Mouse (Mus musculus) hindbrain, embryonic 12.5 days (tissue): ENCODE measurements around the gene Drap1. TPM values are rescaled to one million over a fixed set of nuclear protein-coding genes. Genes with fewer than 3 reads are reported as not detected.

Experiments used
- ATAC-seq: fragments of 200-750 bp; cut with Nextera tagmentation; 2 replicates; pipeline ENCODE4 v1.8.0; 2017; ENCODE audit warnings: moderate TSS enrichment; ENCODE audit not compliant: low FRiP score
- H3K27ac ChIP-seq: fragments of 300-500 bp; sonication (generic); 2 replicates; pipeline ENCODE4 v1.5.1; 2016; ENCODE audit warnings: mild to moderate bottlenecking
- H3K27me3 ChIP-seq: fragments of 300-500 bp; sonication (generic); 2 replicates; pipeline ENCODE4 v1.6.1; 2016; ENCODE audit warnings: mild to moderate bottlenecking
- H3K36me3 ChIP-seq: fragments of 300-500 bp; sonication (generic); 2 replicates; pipeline ENCODE4 v1.6.1; 2016; ENCODE audit warnings: mild to moderate bottlenecking
- H3K4me1 ChIP-seq: fragments of 300-500 bp; sonication (generic); 2 replicates; pipeline ENCODE4 v1.6.1; 2016
- H3K4me2 ChIP-seq: fragments of 300-500 bp; sonication (generic); replicated peaks from 2 replicates; pipeline ENCODE4 v1.6.1; 2016; ENCODE audit warnings: mild to moderate bottlenecking
- H3K4me3 ChIP-seq: fragments of 300-500 bp; sonication (generic); 2 replicates; pipeline ENCODE4 v1.5.1; 2016; ENCODE audit warnings: mild to moderate bottlenecking
- H3K9ac ChIP-seq: fragments of 300-500 bp; sonication (generic); 2 replicates; pipeline ENCODE4 v1.6.1; 2016; ENCODE audit warnings: mild to moderate bottlenecking, moderate library complexity
- H3K9me3 ChIP-seq: fragments of 300-500 bp; sonication (generic); replicated peaks from 2 replicates; pipeline ENCODE4 v1.6.1; 2016; ENCODE audit warnings: mild to moderate bottlenecking
- WGBS: fragments of 180-500 bp; shearing (Covaris S2); methylation state at CpG from one replicate; pipeline ENCODE4 v1.1.7; 2016; 5-methylcytosine and 5-hydroxymethylcytosine counted together
- polyA plus RNA-seq: library from polyadenylated mRNA; unstranded; fragments of >200 nt; fragmentation: Nextera tagmentation; extraction: Ambion mirVana; gene quantifications from 2 replicates; pipeline ENCODE4 v1.2.1, GENCODE M21; 2016

The Drap1 gene
- polyA plus RNA-seq, 1 experiment from 2014 or later: 276 TPM

DNA sequence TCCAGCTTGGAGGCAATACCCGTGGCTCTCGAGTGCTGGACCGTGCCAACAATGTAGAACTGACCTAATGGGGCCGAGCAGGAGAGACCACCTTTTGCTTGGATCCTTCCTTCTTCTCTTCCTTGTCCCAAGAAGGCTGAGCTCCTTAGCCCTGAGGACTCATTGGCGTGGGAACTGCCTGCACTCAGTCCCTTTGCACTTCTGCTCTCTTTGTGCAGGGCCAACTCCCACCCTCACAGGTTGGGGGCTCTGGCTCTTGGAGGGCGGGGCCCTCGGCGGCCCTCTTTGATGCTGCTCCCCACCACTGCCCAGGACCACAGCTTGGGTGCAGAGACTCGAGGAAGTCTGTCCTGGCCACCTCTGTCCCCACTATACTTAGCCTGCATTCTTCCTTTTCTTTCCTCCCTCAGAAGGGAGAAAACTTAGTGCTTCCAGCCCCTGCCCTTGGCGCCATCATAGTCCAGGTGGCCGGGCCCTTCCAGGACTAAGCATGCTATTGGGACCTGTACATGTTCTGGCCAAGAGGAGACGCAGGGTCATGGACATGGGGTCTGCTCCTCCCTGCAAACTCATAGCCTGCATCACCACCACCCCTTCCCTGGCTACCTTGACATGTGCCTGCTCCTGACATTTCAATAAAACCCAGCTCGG, 2.0 kb upstream of the Drap1 start:
- Histone ChIP-seq H3K36me3 (peaks cover 30% of the 10 kb centered on the region), H3K4me1 (peaks cover 36% of the 10 kb centered on the region), H3K4me3 (0 out of 2 replicates have a peak overlapping the region, but pooled peaks have one; percentile 77), H3K27ac (no peak overlapping the region), H3K27me3 (no peaks in the 10 kb centered on the region), H3K4me2 (peak overlapping the region; percentile 81), H3K9ac (peak overlapping the region; percentile 90), H3K9me3 (no peaks in the 10 kb centered on the region)
- no peak for ATAC-seq
- 92% methylated on average over 13 of the region's 13 CpGs for WGBS

DNA sequence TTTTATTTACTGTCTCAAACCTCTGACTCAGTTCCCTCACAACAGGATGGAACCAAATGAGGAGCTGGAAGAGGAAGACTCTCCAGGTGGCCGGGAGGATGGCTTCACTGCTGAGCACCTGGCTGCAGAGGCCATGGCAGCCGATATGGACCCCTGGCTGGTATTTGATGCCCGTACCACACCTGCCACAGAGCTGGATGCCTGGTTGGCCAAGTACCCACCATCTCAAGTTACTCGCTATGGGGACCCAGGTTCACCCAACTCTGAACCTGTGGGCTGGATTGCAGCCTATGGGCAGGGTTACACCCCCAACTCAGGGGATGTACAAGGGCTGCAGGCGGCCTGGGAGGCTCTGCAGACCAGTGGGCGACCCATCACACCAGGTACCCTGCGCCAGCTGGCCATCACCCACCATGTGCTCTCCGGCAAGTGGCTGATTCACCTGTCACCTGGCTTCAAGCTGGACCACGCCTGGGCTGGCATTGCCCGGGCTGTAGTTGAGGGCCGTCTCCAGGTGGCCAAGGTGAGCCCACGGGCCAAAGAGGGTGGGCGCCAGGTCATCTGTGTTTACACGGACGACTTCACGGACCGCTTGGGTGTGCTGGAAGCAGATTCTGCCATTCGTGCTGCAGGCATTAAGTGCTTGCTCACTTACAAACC, 1.3 kb upstream of the Drap1 start:
- Histone ChIP-seq H3K4me1 (peaks cover 36% of the 10 kb centered on the region), H3K36me3 (peaks cover 37% of the 10 kb centered on the region), H3K4me3 (peak overlapping the region; percentile 77), H3K4me2 (peak overlapping the region; percentile 81), H3K9ac (peak overlapping the region; percentile 90), H3K27ac (peak overlapping the region; percentile 94), H3K27me3 (no peaks in the 10 kb centered on the region), H3K9me3 (no peaks in the 10 kb centered on the region)
- no peak for ATAC-seq
- WGBS: 89% methylated on average over 18 of the region's 18 CpGs

DNA sequence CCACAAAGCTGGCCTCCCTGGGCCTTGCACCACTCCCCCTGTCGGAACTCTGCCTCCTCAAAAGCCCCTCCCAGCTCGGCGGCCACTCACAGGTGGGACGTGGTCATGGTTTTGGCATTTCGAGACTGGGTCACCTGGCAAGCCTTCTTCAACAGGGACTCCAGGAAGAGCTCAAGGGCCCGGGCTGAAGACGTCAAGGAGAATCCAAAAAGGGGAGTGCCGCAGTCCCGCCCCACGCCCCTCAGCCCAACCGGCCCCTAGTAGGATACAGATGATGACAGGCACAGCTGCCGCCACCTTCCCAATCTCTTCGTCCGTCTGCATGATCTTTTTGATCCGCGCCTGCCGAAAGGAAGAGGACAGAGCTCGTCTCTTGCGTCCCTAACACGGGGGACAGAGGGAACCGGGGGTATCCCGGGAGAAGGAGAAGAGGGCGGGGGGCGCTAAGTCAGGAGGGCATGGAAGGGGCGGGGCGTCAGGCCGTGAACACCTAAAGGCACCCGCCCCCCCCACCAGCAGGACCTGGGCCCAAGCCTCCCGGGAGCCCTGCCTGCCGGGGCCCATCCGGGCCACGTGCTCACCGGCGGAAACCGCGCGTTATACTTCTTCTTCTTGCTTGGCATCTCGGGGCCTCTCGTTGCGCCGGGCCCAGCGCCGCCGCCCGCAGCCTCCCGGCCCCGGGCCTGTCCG, 542 bp downstream of the Drap1 start:
- H3K4me3 ChIP-seq: peak overlapping the region; percentile 77
- H3K27ac ChIP-seq: peak overlapping the region; percentile 94
- 1% methylated on average over 34 of the region's 48 CpGs for WGBS
- H3K9ac ChIP-seq: peak overlapping the region; percentile 86
- H3K4me2 ChIP-seq: peak overlapping the region; percentile 88
- H3K36me3 ChIP-seq: peaks cover 46% of the 10 kb centered on the region
- peak; percentile 62 for ATAC-seq
- H3K9me3 ChIP-seq: no peaks in the 10 kb centered on the region
- H3K4me1 ChIP-seq: peaks cover 36% of the 10 kb centered on the region
- no peaks in the 10 kb centered on the region for H3K27me3 ChIP-seq

DNA sequence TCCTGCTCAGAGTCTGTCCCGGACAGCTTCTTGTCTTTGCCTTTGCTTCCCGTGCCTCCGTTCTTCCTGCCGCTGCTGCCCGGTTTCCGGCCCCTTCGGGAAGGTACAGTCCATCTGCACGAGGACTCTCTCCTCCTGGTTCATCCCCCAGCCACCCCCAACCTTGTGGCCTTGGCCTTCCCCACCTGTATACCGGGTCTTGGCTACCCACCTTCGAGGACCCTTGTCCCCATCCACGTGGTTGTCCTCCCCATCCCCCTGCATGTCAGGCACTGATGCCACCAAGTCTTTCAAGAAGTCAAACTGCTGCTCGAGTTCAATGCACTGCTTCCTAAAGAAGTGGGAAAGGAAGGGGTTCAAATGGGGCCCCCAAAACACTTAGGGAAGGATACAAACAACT, 1.2 kb downstream of the Drap1 start:
- Histone ChIP-seq H3K36me3 (peaks cover 45% of the 10 kb centered on the region), H3K4me1 (peaks cover 36% of the 10 kb centered on the region), H3K27me3 (no peaks in the 10 kb centered on the region), H3K4me2 (peak overlapping the region; percentile 88), H3K9ac (peak overlapping the region; percentile 86), H3K9me3 (no peaks in the 10 kb centered on the region), H3K27ac (peak overlapping the region; percentile 94; the same call in 1 of the 2 replicates), H3K4me3 (peak overlapping the region; percentile 77)
- ATAC-seq: no peak
- WGBS: 67% methylated on average over 12 of the region's 12 CpGs

DNA sequence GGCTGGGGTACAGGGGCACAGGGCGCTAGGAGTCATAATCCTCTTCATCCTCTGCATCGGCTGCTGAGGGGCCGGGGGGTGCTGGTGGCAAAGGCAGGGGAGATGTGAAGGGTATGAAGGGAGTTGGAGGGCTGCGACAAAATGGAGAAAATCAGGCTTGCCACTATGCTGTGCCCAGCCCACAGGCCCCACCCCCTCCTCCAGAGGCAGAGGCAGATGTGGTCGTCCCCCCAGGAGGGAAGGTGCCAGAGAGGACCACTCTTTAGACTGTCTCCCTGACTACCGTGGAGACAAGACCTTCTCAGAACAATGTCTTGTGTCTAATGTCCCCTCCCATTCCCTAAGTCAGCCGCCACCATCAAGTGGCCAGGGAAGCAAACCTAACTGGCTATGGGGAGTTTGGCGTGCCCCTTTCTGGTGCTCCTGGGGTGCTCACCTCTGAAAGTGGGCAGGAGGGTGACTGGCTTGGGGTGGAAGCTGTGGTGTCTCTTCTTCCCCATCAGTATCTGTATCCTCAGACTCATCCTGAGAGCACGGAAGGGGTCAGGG, 1.8 kb downstream of the Drap1 start:
- Histone ChIP-seq H3K4me1 (peaks cover 36% of the 10 kb centered on the region), H3K27me3 (no peaks in the 10 kb centered on the region), H3K27ac (no peak overlapping the region), H3K9me3 (no peaks in the 10 kb centered on the region), H3K36me3 (peaks cover 48% of the 10 kb centered on the region), H3K4me2 (peak overlapping the region; percentile 88), H3K4me3 (peak overlapping the region; percentile 77), H3K9ac (peak overlapping the region; percentile 86)
- 69% methylated on average over 9 of the region's 9 CpGs for WGBS
- no peak for ATAC-seq

DNA sequence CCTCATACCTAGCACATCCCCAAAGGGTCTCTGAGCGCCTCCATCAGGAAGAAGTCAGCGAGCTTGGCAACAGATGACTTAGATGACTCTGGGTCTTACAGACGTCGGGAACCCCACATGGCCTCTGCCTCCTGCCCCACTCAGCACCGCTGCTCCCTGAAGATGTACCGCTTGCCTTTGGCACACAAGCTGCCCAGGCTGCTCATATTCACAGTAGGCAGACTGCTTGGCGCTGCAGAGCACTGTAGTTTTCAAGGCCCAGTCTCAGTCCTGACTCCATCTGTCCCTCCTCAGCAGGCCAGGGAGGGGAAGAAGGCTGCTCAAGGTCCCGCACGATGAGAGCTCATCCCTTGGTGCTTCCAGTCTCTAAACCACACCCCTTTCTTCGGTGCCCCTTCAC, 2.5 kb downstream of the Drap1 start:
- no peak for ATAC-seq
- no peaks in the 10 kb centered on the region for H3K27me3 ChIP-seq
- peak overlapping the region; percentile 86; the same call in 1 of the 2 replicates for H3K9ac ChIP-seq
- no peaks in the 10 kb centered on the region for H3K9me3 ChIP-seq
- H3K4me3 ChIP-seq: no peak overlapping the region
- no peak overlapping the region for H3K27ac ChIP-seq
- H3K36me3 ChIP-seq: peaks cover 47% of the 10 kb centered on the region
- WGBS: 85% methylated on average over 10 of the region's 10 CpGs
- H3K4me1 ChIP-seq: peaks cover 36% of the 10 kb centered on the region
- H3K4me2 ChIP-seq: no peak overlapping the region

DNA sequence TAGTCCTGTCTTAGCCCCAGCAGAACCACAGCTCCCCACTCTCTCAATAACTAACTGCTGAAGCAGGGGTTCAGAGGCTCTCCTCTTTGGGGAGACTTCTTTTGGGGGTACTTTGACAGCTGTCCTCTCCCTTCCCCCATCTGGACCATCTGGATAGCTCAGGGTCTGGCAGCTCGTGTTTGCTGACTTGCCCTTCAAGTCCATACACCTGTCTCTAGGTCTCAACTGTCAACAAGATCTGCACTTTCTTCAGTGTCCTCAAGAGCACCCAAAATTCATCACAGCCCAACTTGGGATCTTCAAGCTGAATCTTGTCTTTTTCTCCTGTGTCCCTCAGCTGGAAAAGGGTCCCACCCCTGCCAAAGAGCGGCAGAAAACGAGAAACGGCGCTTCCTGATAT, 3.0 kb downstream of the Drap1 start:
- peak overlapping the region; percentile 86; the same call in 1 of the 2 replicates for H3K9ac ChIP-seq
- H3K4me2 ChIP-seq: no peak overlapping the region
- 91% methylated on average over 5 of the region's 5 CpGs for WGBS
- no peaks in the 10 kb centered on the region for H3K9me3 ChIP-seq
- no peak overlapping the region for H3K27ac ChIP-seq
- no peaks in the 10 kb centered on the region for H3K27me3 ChIP-seq
- H3K4me1 ChIP-seq: peaks cover 31% of the 10 kb centered on the region
- peaks cover 42% of the 10 kb centered on the region for H3K36me3 ChIP-seq
- no peak for ATAC-seq
- no peak overlapping the region for H3K4me3 ChIP-seq

DNA sequence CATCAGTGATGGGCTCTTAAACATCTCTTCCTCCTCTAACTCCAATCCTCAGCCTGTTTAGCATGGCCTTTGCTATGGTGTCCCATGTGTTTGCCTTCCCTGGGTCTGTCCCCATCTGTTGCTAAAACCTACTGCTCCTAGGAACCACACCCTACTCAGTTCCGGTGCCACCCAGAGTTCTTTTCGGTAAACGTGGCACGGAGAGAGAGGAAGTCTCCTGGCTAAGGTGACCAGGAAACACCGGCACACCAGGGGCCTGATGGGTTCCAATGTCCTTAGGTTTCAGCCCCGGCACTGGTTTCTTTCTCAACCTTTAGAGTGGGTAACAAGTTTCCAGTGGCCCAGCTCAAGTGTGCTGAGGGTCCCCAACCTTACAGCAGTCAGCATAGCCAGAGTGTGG, 4.2 kb downstream of the Drap1 start:
- no peak overlapping the region for H3K4me3 ChIP-seq
- 94% methylated on average over 6 of the region's 6 CpGs for WGBS
- ATAC-seq: no peak

DNA sequence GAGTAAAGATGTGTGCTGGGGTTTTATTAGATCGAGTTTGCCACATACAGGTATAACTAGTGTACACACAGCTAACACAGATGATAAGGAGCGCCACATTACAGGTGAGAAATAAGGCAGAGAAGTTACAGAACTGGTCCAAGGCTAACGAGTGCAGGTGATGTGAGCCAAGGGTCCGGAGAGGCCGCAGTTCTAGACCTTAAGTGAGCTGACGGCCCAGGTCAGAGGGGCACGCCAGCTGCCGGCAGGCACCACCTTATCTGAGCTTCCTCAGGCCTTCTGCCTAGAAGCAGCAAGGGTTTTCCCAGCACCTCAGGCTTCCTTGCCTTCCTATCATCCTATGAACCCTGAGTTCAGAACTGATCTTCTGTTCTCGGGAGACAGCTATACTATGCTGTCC, 5.1 kb downstream of the Drap1 start:
- Histone ChIP-seq H3K27me3 (no peaks in the 10 kb centered on the region), H3K27ac (no peak overlapping the region), H3K4me2 (no peak overlapping the region), H3K9ac (no peak overlapping the region), H3K9me3 (no peaks in the 10 kb centered on the region), H3K36me3 (peaks cover 33% of the 10 kb centered on the region), H3K4me3 (no peak overlapping the region), H3K4me1 (peaks cover 19% of the 10 kb centered on the region)
- 91% methylated on average over 9 of the region's 9 CpGs for WGBS
- no peak for ATAC-seq

More for the DNA sequence above, 4.2 kb downstream of the Drap1 start:
- Histone ChIP-seq H3K36me3 (peaks cover 33% of the 10 kb centered on the region), H3K9ac (no peak overlapping the region), H3K27ac (no peak overlapping the region), H3K4me2 (no peak overlapping the region), H3K27me3 (no peaks in the 10 kb centered on the region), H3K4me1 (peaks cover 19% of the 10 kb centered on the region), H3K9me3 (no peaks in the 10 kb centered on the region)

DNA sequence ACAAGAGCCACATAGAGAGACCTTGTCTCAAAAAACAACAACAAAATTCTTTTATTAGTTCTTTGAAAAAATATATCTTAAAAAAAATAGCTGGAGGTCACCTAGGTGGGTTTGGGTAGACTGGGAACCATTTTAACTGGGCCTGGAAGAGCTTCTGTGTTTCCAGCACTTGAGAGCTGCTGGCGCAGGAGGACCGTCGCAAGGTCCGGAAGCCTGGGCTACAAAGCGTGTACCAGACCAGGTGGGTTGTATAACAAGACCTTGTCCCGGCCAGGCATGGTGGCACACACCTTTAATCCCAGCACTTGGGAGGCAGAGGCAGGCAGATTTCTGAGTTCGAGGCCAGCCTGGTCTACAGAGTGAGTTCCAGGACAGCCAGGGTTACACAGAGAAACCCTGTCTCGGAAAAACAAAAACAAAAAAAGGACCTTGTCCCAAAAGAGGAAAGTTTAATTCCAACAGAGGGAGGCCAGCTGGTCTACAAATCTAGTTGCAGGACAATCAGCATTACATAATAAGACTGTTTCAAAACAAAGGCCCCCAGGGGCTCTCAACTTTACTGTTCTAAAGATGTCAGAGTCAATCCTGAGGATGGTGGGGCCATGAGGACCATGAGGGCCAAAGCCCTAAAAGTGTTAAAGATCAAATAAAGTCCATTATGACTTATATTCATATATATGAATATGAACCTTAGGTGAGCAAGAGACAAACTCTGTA, 5.9 kb downstream of the Drap1 start:
- ATAC-seq: no peak
- H3K4me2 ChIP-seq: no peak overlapping the region
- no peak overlapping the region for H3K27ac ChIP-seq
- no peaks in the 10 kb centered on the region for H3K9me3 ChIP-seq
- H3K36me3 ChIP-seq: peaks cover 33% of the 10 kb centered on the region
- H3K9ac ChIP-seq: no peak overlapping the region
- H3K4me3 ChIP-seq: no peak overlapping the region
- H3K4me1 ChIP-seq: peaks cover 17% of the 10 kb centered on the region
- WGBS: 96% methylated on average over 8 of the region's 8 CpGs
- no peaks in the 10 kb centered on the region for H3K27me3 ChIP-seq

DNA sequence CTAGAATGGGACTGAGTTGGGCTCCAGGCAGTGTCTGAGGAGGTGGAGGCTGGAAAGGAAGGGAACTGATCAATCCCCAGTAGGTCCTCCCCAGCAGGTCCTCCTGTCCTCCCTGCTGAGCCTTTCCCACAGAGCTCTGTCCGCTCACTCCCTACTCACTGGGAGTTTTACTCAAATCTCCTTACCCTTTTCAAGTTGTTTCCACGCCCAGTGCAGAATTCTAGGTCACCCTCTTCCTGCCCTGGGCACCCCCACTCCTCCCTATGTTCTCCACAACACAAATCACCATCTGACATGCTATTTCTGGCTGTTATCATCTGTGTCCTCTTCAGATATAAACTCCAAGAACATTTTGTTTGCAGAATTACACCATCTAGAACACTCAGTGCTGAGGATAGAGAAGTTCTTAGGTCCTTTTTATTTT, 10.2 kb downstream of the Drap1 start:
- Histone ChIP-seq H3K27ac (no peak overlapping the region), H3K4me2 (no peak overlapping the region), H3K27me3 (no peaks in the 10 kb centered on the region), H3K36me3 (peaks cover 3% of the 10 kb centered on the region; the same call in 1 of the 2 replicates), H3K4me3 (no peak overlapping the region), H3K9me3 (no peaks in the 10 kb centered on the region), H3K4me1 (no peaks in the 10 kb centered on the region), H3K9ac (no peak overlapping the region)
- ATAC-seq: no peak
- 63% methylated on average over 2 of the region's 2 CpGs for WGBS

DNA sequence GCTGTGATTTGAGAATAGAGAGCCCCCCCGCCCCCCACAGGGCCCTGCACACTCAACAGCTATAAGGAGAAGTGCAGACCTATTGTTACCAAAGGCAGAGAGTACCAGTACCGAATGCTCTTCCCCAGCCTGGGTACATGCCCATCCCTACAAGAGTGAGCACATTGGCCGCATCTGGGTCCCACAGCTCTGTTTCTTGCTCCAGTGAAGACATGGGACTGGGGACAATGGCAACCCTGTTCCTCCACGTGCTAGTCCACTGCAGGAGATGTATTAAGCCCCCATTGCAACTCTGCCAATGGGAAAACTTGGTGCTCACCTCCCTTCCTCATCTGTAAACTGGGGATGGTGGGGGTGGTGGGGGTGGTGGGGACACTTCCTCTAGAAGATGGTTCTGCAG, 10.9 kb downstream of the Drap1 start:
- Histone ChIP-seq H3K9ac (no peak overlapping the region), H3K4me1 (no peaks in the 10 kb centered on the region), H3K9me3 (no peaks in the 10 kb centered on the region), H3K36me3 (peaks cover 3% of the 10 kb centered on the region; the same call in 1 of the 2 replicates), H3K27ac (no peak overlapping the region), H3K27me3 (no peaks in the 10 kb centered on the region), H3K4me2 (no peak overlapping the region), H3K4me3 (no peak overlapping the region)
- ATAC-seq: no peak
- 79% methylated on average over 4 of the region's 4 CpGs for WGBS
